Mouse (Mus musculus) midbrain, embryonic 14.5 days (tissue): ENCODE results near the gene M1ap. TPM values are rescaled to one million over a fixed set of nuclear protein-coding genes. Genes with fewer than 3 reads are reported as not detected.

ENCODE experiments used
- ATAC-seq: fragments of 200-750 bp; cut with Nextera tagmentation; 2 replicates; pipeline ENCODE4 v1.8.0; 2017; ENCODE audit warnings: moderate number of reproducible peaks, moderate library complexity; ENCODE audit not compliant: low FRiP score, low TSS enrichment
- DNase-seq: peaks from one replicate; pipeline ENCODE4 v3.0.0-alpha.2; 2015
- H3K27ac ChIP-seq: fragments of 300-500 bp; sonication (generic); replicated peaks from 2 replicates; pipeline ENCODE4 v1.5.1; 2014; ENCODE audit warnings: mild to moderate bottlenecking, low read depth, low read length, moderate library complexity
- H3K27me3 ChIP-seq: fragments of 300-500 bp; sonication (generic); 2 replicates; pipeline ENCODE4 v1.6.1; 2014; ENCODE audit warnings: low read length, control low read depth, mixed read lengths; ENCODE audit not compliant: control insufficient read depth, insufficient read depth
- H3K36me3 ChIP-seq: fragments of 300-500 bp; sonication (generic); 2 replicates; pipeline ENCODE4 v1.6.1; 2014; ENCODE audit warnings: low read length, control low read depth; ENCODE audit not compliant: control insufficient read depth, insufficient read depth
- H3K4me1 ChIP-seq: fragments of 300-500 bp; sonication (generic); 2 replicates; pipeline ENCODE4 v1.6.1; 2014; ENCODE audit warnings: mild to moderate bottlenecking, antibody characterized with exemption, low read length, control low read depth; ENCODE audit not compliant: control insufficient read depth, insufficient read depth
- H3K4me2 ChIP-seq: fragments of 300-500 bp; sonication (generic); 2 replicates; pipeline ENCODE4 v1.6.1; 2014; ENCODE audit warnings: mild to moderate bottlenecking, low read length, moderate library complexity
- H3K4me3 ChIP-seq: fragments of 300-500 bp; sonication (generic); replicated peaks from 2 replicates; pipeline ENCODE4 v1.5.1; 2014; ENCODE audit warnings: low read depth, low read length
- H3K9ac ChIP-seq: fragments of 300-500 bp; sonication (generic); replicated peaks from 2 replicates; pipeline ENCODE4 v1.6.1; 2014; ENCODE audit warnings: mild to moderate bottlenecking, low read length, moderate library complexity
- H3K9me3 ChIP-seq: fragments of 300-500 bp; sonication (generic); 2 replicates; pipeline ENCODE4 v1.6.1; 2016; ENCODE audit warnings: low read length, control low read depth, mixed read lengths; ENCODE audit not compliant: control insufficient read depth
- WGBS: fragments of 180-500 bp; shearing (Covaris S2); extraction: QIAGEN DNeasy Blood & Tissue Kit; methylation state at CpG from one replicate; pipeline ENCODE4 v1.1.7; 2014; 5-methylcytosine and 5-hydroxymethylcytosine counted together
- polyA plus RNA-seq: library from polyadenylated mRNA; unstranded; fragments of >200 nt; fragmentation: Nextera tagmentation; extraction: Ambion mirVana; gene quantifications from 2 replicates; pipeline ENCODE4 v1.2.1, GENCODE M21; 2014

M1ap gene
- polyA plus RNA-seq, 1 experiment from 2014 or later = 0.28 TPM

- no peaks in the 10 kb centered on the region for H3K9me3 ChIP-seq
Measured at GRCm38 (mm10) chr6:83020121-83020520, 73.4 kb downstream of the M1ap start.

GRCm38 (mm10) chr6:83020836-83021593 is 74.3 kb downstream of the M1ap start:
- Histone ChIP-seq H3K9ac (no peak overlapping the region), H3K9me3 (no peaks in the 10 kb centered on the region), H3K36me3 (no peaks in the 10 kb centered on the region), H3K27ac (no peak overlapping the region), H3K27me3 (no peaks in the 10 kb centered on the region), H3K4me1 (no peaks in the 10 kb centered on the region), H3K4me3 (no peak overlapping the region), H3K4me2 (no peak overlapping the region)
- DNase-seq (no peak), ATAC-seq (no peak)
- 84% methylated on average over 4 of the region's 4 CpGs for WGBS

More at GRCm38 (mm10) chr6:83020121-83020520, 73.4 kb downstream of the M1ap start:
- no peaks in the 10 kb centered on the region for H3K4me1 ChIP-seq
- no peak overlapping the region for H3K9ac ChIP-seq
- H3K27ac ChIP-seq = no peak overlapping the region
- H3K4me2 ChIP-seq = no peak overlapping the region
- no peaks in the 10 kb centered on the region for H3K36me3 ChIP-seq
- no peaks in the 10 kb centered on the region for H3K27me3 ChIP-seq
- DNase-seq = no peak
- no peak overlapping the region for H3K4me3 ChIP-seq
- WGBS = 92% methylated on average over 6 of the region's 6 CpGs
- no peak for ATAC-seq

- no peaks in the 10 kb centered on the region for H3K4me1 ChIP-seq
- no peak overlapping the region for H3K27ac ChIP-seq
- no peaks in the 10 kb centered on the region for H3K27me3 ChIP-seq
- H3K4me2 ChIP-seq = no peak overlapping the region
- H3K36me3 ChIP-seq = no peaks in the 10 kb centered on the region
- ATAC-seq (no peak), DNase-seq (no peak)
- no peak overlapping the region for H3K9ac ChIP-seq
- 87% methylated on average over 9 of the region's 9 CpGs for WGBS
- H3K9me3 ChIP-seq = no peaks in the 10 kb centered on the region
- no peak overlapping the region for H3K4me3 ChIP-seq
Measured at GRCm38 (mm10) chr6:83023008-83023407, 76.3 kb downstream of the M1ap start.

GRCm38 (mm10) chr6:83023786-83024185 is 77.1 kb downstream of the M1ap start:
- no peak for ATAC-seq
- H3K4me1 ChIP-seq = no peaks in the 10 kb centered on the region
- H3K4me2 ChIP-seq = no peak overlapping the region
- H3K36me3 ChIP-seq = no peaks in the 10 kb centered on the region
- no peak overlapping the region for H3K27ac ChIP-seq
- WGBS = 92% methylated on average over 2 of the region's 2 CpGs
- no peak for DNase-seq
- no peaks in the 10 kb centered on the region for H3K9me3 ChIP-seq
- H3K27me3 ChIP-seq = no peaks in the 10 kb centered on the region
- H3K9ac ChIP-seq = no peak overlapping the region
- H3K4me3 ChIP-seq = no peak overlapping the region

- H3K9me3 ChIP-seq = no peaks in the 10 kb centered on the region
- H3K4me3 ChIP-seq = no peak overlapping the region
- H3K4me1 ChIP-seq = no peaks in the 10 kb centered on the region
- H3K4me2 ChIP-seq = no peak overlapping the region
- no peaks in the 10 kb centered on the region for H3K27me3 ChIP-seq
- ATAC-seq (no peak), DNase-seq (no peak)
- no peak overlapping the region for H3K27ac ChIP-seq
- 68% methylated on average over 4 of the region's 4 CpGs for WGBS
- no peaks in the 10 kb centered on the region for H3K36me3 ChIP-seq
- no peak overlapping the region for H3K9ac ChIP-seq
Measured at GRCm38 (mm10) chr6:83024421-83024820, 77.7 kb downstream of the M1ap start.

- WGBS = 92% methylated on average over 4 of the region's 4 CpGs
- Histone ChIP-seq H3K36me3 (no peaks in the 10 kb centered on the region), H3K27ac (no peak overlapping the region), H3K9ac (no peak overlapping the region), H3K4me1 (no peaks in the 10 kb centered on the region), H3K4me2 (no peak overlapping the region), H3K27me3 (peaks cover 1% of the 10 kb centered on the region; the same call in 1 of the 2 replicates), H3K4me3 (no peak overlapping the region), H3K9me3 (no peaks in the 10 kb centered on the region)
- ATAC-seq (no peak), DNase-seq (no peak)
Measured at GRCm38 (mm10) chr6:83025221-83025620, 78.5 kb downstream of the M1ap start.

- Histone ChIP-seq H3K27ac (no peak overlapping the region), H3K36me3 (no peaks in the 10 kb centered on the region), H3K4me3 (no peak overlapping the region), H3K27me3 (peaks cover 16% of the 10 kb centered on the region), H3K9ac (no peak overlapping the region), H3K4me2 (no peak overlapping the region), H3K9me3 (no peaks in the 10 kb centered on the region), H3K4me1 (0 out of 2 replicates have a peak, but pooled peaks cover 3% of the 10 kb centered on the region)
- DNase-seq (no peak), ATAC-seq (no peak)
- WGBS = 72% methylated on average over 8 of the region's 8 CpGs
Measured at GRCm38 (mm10) chr6:83027293-83027692, 80.6 kb downstream of the M1ap start.

GRCm38 (mm10) chr6:83027706-83028105 is 81.0 kb downstream of the M1ap start:
- no peaks in the 10 kb centered on the region for H3K9me3 ChIP-seq
- no peak overlapping the region for H3K4me2 ChIP-seq
- no peak overlapping the region for H3K9ac ChIP-seq
- ATAC-seq (no peak), DNase-seq (no peak)
- no peak overlapping the region for H3K27ac ChIP-seq
- H3K36me3 ChIP-seq = no peaks in the 10 kb centered on the region
- H3K4me1 ChIP-seq = 0 out of 2 replicates have a peak, but pooled peaks cover 5% of the 10 kb centered on the region
- H3K4me3 ChIP-seq = no peak overlapping the region
- peaks cover 21% of the 10 kb centered on the region for H3K27me3 ChIP-seq
- 62% methylated on average over 8 of the region's 9 CpGs for WGBS

GRCm38 (mm10) chr6:83029777-83030176 is 83.1 kb downstream of the M1ap start:
- Histone ChIP-seq H3K4me2 (no peak overlapping the region), H3K36me3 (no peaks in the 10 kb centered on the region), H3K9me3 (no peaks in the 10 kb centered on the region), H3K4me1 (peaks cover 16% of the 10 kb centered on the region; the same call in 1 of the 2 replicates), H3K9ac (no peak overlapping the region), H3K27me3 (peaks cover 33% of the 10 kb centered on the region), H3K27ac (no peak overlapping the region), H3K4me3 (no peak overlapping the region)
- DNase-seq = no peak
- 21% methylated on average over 10 of the region's 10 CpGs for WGBS
- ATAC-seq = no peak
